Mouse (Mus musculus) stomach, postnatal 0 days (tissue): ENCODE measurements at regions not wholly inside any gene's neighbourhood (a gene's known extent, or its start where the extent isn't known, plus 50 kb on each side); places are given as distances from the start of the nearest gene placed in this dataset.

ENCODE experiments used
- CTCF ChIP-seq: IDR thresholded peaks from 2 replicates; pipeline ENCODE4 v1.5.1; 2016; ENCODE audit warnings: antibody characterized with exemption, low read depth, mild to moderate bottlenecking, moderate library complexity
- EP300 ChIP-seq: optimal IDR thresholded peaks from 2 replicates; pipeline ENCODE3; 2016; ENCODE audit warnings: antibody characterized with exemption

GRCm38 (mm10) chr8:103690438-103690837 lies 411.0 kb upstream of the Cdh5 start:
- TF ChIP-seq CTCF (no peak), EP300 (no peak)
